Mouse (Mus musculus) stomach, adult 2 months (tissue): ENCODE results near the gene Gm8279. TPM values are rescaled to one million over a fixed set of nuclear protein-coding genes. Genes with fewer than 3 reads are reported as not detected.

Source experiments
- polyA plus RNA-seq: library from polyadenylated mRNA; depleted of rRNA; stranded (reverse); fragments of >200 nt; gene quantifications from 2 replicates; pipeline ENCODE4 v1.2.3, GENCODE M21; 2012; rRNA removed

The Gm8279 gene
- not detected in 2 replicates for polyA plus RNA-seq

DNA sequence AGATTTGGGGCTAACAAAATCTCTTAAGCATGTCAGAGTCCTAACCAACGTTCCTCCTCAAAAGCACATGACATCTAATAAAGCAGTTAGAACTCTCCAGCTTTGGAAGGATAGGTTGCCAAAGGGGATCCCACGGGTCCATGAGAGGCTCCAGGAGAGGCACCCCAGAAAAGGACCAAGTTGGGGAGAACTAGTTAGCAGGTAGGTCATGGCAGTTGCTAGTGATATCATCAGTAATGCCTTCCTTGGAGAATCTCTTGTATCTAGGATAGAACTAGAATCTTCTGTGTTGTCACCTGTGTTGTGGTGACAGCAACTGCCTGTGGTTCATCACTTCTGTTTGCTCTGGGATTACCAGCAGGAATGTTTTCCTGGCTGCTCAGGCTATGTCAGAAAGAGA lies at the start of gene Gm8279:
Gm8279 (plus strand) TSS at position 301 of the 400 bp plus-strand sequence.

DNA sequence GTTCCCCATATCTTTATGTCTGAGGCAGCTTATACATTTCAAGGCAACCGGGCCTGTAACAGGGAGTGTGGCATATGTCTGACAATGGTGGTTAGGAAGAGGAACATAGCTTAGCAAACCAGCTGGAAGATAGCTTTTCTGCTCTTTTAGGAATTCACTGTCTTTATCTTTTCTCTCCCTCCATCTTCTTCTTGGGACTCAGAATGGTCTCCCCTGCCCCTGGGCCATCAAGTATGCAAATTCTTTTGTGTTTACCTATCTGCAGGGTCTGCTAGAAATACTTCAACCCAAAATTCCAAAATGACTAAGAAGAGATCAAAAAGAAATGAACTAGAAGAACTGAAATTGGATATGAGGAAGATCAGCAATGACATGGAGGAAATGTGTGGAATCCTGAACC lies 32.9 kb downstream of the Gm8279 start, which contains the start of gene Gm3317:
Gm3317 (plus strand) TSS at position 301 of the 400 bp plus-strand sequence.

DNA sequence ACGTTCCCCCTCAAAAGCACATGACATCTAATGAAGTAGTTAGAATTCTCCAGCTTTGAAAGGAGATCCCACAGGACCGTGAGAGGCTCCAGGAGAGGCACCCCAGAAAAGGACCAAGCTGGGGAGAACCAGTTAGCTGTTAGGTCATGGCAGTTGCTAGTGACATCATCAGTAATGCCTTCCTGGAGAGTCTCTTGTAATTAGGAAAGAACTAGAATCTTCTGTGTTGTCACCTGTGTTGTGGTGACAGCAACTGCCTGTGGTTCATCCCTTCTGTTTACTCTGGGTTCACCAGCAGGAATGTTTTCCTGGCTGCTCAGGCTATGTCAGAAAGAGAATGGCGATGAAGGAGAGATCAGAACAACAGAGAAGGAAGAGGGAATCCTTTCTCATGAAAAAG lies 54.2 kb downstream of the Gm8279 start, which contains the start of gene Gm8271:
Gm8271 (plus strand) TSS at position 301 of the 400 bp plus-strand sequence.

Other genes with a start within 250 kb of the Gm8279 start
- gene Gm3278, start 239.1 kb upstream of the Gm8279 start, polyA plus RNA-seq: not detected in 2 replicates
- gene Gm8297, start 147.6 kb upstream of the Gm8279 start, polyA plus RNA-seq: not detected in 2 replicates
- gene Gm3298, start 115.6 kb upstream of the Gm8279 start, polyA plus RNA-seq: not detected in 2 replicates
- not detected in 2 replicates for gene 4930555G01Rik, start 80.9 kb upstream of the Gm8279 start, polyA plus RNA-seq
- gene Gm8281, start 60.5 kb upstream of the Gm8279 start, polyA plus RNA-seq: not detected in 2 replicates
- not detected in 2 replicates for gene Gm3317, start 33.0 kb downstream of the Gm8279 start, polyA plus RNA-seq
- not detected in 2 replicates for gene Gm8271, start 54.3 kb downstream of the Gm8279 start, polyA plus RNA-seq
- not detected in 2 replicates for gene Gm3526, start 129.1 kb downstream of the Gm8279 start, polyA plus RNA-seq
- not detected in 2 replicates for gene Gm3542, start 203.4 kb downstream of the Gm8279 start, polyA plus RNA-seq